Mouse (Mus musculus): ENCODE measurements at regions not wholly inside any gene's neighbourhood (a gene's known extent, or its start where the extent isn't known, plus 50 kb on each side); places are given as distances from the start of the nearest gene placed in this dataset.

GRCm38 (mm10) chr2:94217481-94217880 is 59.7 kb upstream of the Hsd17b12 start:
- TF ChIP-seq CTCF (conservative IDR thresholded peaks at IDR 0.05; ENCODE audit: insufficient read depth, insufficient read length, low read depth, low read length) (no peak), POLR2A (IDR thresholded peaks at IDR 0.05; ENCODE audit: low read depth, low read length) (no peak)
